Mouse (Mus musculus): ENCODE data around the gene Myt1l. TPM values are rescaled to one million over a fixed set of nuclear protein-coding genes. Genes with fewer than 3 reads are reported as not detected.

Myt1l gene
- polyA plus RNA-seq, 1 experiment from 2014 or later: 3.3 TPM

DNA sequence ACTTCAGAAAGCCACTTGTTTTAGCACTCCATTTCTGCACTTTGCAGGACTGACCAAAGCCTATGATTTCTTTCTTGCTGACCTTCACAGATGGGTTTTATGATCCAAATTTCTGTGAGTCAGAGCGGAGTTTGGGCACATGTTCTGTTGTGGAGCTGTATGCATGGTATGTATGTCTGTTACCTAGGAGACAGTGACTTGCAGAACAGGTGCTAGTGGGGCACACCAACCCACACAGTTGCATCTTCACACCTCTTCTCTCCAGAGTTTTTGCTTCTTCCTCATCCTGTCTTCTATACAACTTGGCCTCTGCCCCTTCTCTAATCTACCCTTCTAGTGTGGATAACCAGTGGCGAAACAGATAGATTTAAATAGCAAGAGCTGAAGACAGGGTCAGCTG is 250.7 kb downstream of the Myt1l start:
- Histone ChIP-seq H3K9me3 (no peaks in the 10 kb centered on the region), H3K36me3 (replicated peaks) (no peaks in the 10 kb centered on the region), H3K4me1 (no peaks in the 10 kb centered on the region), H3K27me3 (ENCODE audit: poor library complexity, severe bottlenecking) (no peaks in the 10 kb centered on the region), H3K4me3 (no peak overlapping the region), H3K27ac (no peak overlapping the region)
- 94% methylated on average over 2 of the region's 2 CpGs for WGBS
- DNase-seq (ENCODE audit: extremely low spot score, low spot score): no peak

DNA sequence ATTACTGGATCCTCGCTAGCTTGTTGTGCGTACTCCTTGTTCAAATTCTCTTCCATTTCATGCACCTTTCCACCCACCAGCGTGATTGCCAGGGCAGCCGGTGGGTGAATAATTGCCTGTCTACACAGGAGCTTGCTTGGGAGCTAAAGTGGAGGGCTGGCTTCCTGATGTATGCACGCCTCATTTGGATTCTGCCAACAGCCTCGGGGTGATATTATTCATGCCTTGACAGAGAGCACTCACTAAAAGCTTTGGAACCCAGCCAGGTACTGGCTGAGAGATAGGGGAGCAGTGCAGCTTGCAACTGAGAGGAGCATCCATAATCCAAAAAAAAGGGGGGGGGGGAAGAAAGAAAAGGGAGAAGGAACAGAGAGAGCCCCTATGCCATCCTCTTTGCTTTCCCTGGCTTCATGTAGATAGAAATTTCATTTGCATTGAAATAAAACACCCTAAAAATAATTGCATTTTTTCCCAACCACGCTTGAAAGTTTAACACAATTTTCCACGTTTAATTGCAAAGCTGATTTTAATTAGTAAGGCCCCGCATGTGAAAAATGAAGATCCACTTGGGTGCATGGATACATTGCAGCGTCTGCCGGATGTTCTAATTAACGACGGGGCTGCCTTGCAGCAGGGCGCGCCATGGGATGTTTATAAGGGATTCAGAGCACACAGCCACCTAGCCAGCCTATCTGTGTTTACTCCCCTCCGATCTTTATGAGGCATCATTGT is 261.3 kb downstream of the Myt1l start:
- WGBS: 69% methylated on average over 16 of the region's 16 CpGs
- Histone ChIP-seq H3K4me1 (peaks cover 13% of the 10 kb centered on the region), H3K4me3 (no peak overlapping the region), H3K27ac (no peak overlapping the region), H3K9me3 (no peaks in the 10 kb centered on the region), H3K36me3 (replicated peaks) (no peaks in the 10 kb centered on the region), H3K27me3 (ENCODE audit: poor library complexity, severe bottlenecking) (no peaks in the 10 kb centered on the region)
- no peak for DNase-seq (ENCODE audit: extremely low spot score, low spot score)

DNA sequence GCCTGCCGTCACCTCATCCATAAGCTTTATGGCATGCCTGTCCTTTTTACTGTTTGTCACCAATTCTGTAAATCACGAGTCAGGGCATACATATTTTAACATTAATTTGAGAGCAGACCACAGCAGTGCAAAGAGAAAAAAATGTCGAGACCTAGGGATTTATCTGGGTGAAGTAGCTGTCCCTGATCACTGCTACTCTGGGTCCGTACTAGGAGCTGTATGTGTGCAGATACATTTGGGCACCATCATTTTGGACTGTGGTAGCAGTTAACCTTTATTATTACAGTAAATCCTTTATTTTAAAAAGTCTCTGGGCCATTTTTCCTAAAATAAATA is 261.8 kb downstream of the Myt1l start:
- no peak for DNase-seq (ENCODE audit: extremely low spot score, low spot score)
- Histone ChIP-seq H3K27ac (no peak overlapping the region), H3K4me1 (peaks cover 15% of the 10 kb centered on the region), H3K4me3 (no peak overlapping the region), H3K27me3 (ENCODE audit: poor library complexity, severe bottlenecking) (no peaks in the 10 kb centered on the region), H3K9me3 (no peaks in the 10 kb centered on the region), H3K36me3 (replicated peaks) (no peaks in the 10 kb centered on the region)
- WGBS: 83% methylated on average over 4 of the region's 4 CpGs

DNA sequence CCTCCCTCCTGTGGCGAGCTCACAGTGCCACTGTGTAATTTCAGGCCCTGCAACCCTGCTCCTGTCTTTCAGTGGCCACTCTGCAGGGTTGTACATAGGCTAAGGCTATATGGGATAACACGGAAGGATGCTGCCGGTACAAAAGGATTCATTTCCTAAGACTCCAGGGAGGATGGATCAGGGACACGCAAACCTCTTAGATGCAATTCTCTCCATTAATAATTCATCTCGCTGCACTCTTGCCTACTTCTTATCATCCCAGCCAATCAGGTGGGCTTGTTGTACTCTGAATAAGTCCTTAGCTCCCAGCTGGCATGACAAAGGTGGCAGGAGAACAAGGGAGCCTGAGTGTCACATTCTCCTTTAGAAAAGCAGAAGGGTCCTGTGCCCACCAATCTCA is 264.8 kb downstream of the Myt1l start:
- no peaks in the 10 kb centered on the region for H3K36me3 ChIP-seq (replicated peaks)
- DNase-seq (ENCODE audit: extremely low spot score, low spot score): no peak
- H3K9me3 ChIP-seq: no peaks in the 10 kb centered on the region
- H3K4me1 ChIP-seq: peaks cover 25% of the 10 kb centered on the region
- H3K27ac ChIP-seq: no peak overlapping the region
- WGBS: 87% methylated on average over 5 of the region's 5 CpGs
- H3K4me3 ChIP-seq: no peak overlapping the region
- no peaks in the 10 kb centered on the region for H3K27me3 ChIP-seq (ENCODE audit: poor library complexity, severe bottlenecking)

DNA sequence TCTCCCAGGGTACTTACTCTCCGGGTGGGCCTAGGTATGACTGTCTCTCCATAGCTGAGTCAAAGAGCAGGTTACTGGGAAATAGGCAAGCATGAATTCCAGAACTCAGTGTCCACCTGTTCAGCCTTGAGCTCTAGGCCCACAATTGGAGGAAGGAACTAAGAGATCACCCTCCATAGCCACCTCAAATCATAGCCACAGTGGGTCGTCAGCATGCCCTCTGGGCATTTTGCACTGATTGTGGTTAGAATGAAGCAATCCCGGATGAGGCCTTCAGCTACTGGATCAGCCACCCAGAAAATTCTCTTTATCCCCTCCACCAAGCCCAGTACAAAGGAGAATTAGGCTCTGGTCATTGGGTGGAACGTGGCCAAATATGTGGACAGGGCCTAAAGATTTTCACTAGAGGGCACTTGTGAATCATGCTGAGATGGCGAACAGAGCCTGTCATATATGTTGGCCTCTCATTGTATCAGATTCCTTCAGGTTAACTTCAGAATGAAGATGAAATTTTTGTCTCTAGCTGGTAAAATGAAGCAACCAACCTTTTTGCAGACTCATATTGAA is 267.0 kb downstream of the Myt1l start:
- H3K27me3 ChIP-seq (ENCODE audit: poor library complexity, severe bottlenecking): no peaks in the 10 kb centered on the region
- H3K4me3 ChIP-seq: no peak overlapping the region
- peaks cover 12% of the 10 kb centered on the region for H3K4me1 ChIP-seq
- no peak for DNase-seq (ENCODE audit: extremely low spot score, low spot score)
- WGBS: 46% methylated on average over 5 of the region's 5 CpGs
- no peaks in the 10 kb centered on the region for H3K36me3 ChIP-seq (replicated peaks)
- no peaks in the 10 kb centered on the region for H3K9me3 ChIP-seq
- 0 out of 2 replicates have a peak overlapping the region, but pooled peaks have one; percentile 8 for H3K27ac ChIP-seq

- peaks cover 12% of the 10 kb centered on the region for H3K4me1 ChIP-seq
- H3K9me3 ChIP-seq: no peaks in the 10 kb centered on the region
- 66% methylated on average over 3 of the region's 3 CpGs for WGBS
- no peak overlapping the region for H3K27ac ChIP-seq
- no peak overlapping the region for H3K4me3 ChIP-seq
- H3K36me3 ChIP-seq (replicated peaks): no peaks in the 10 kb centered on the region
- DNase-seq (ENCODE audit: extremely low spot score, low spot score): no peak
- H3K27me3 ChIP-seq (ENCODE audit: poor library complexity, severe bottlenecking): no peaks in the 10 kb centered on the region
Measured at GRCm38 (mm10) chr12:29798595-29799391, 270.6 kb downstream of the Myt1l start.

DNA sequence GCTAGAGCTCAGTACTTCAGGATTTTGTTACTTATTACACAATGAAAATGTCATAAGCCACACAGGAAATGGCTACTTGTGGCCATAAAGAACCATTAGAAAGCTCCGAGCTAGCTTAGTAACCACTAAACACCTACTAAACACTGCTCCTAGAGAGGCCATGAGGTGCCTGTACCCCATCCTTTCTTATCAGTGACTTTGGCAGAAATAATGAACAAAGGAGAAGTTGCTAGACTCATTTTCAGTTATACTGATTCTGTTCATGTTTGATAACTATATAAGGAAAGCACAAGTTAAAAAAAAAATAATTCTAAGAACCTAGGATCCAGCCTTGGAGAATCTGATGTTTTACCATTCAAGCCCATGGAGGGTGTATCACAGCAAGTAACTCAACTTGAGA is 278.2 kb downstream of the Myt1l start:
- 93% methylated on average over 1 of the region's 1 CpGs for WGBS

GRCm38 (mm10) chr12:29809569-29810185 is 281.5 kb downstream of the Myt1l start:
- 77% methylated on average over 12 of the region's 12 CpGs for WGBS
- H3K27ac ChIP-seq: no peak overlapping the region
- DNase-seq (ENCODE audit: extremely low spot score, low spot score): no peak
- H3K4me3 ChIP-seq: no peak overlapping the region
- H3K27me3 ChIP-seq (ENCODE audit: poor library complexity, severe bottlenecking): no peaks in the 10 kb centered on the region
- H3K36me3 ChIP-seq (replicated peaks): no peaks in the 10 kb centered on the region
- H3K4me1 ChIP-seq: peaks cover 12% of the 10 kb centered on the region
- no peaks in the 10 kb centered on the region for H3K9me3 ChIP-seq

More for the DNA sequence above, 278.2 kb downstream of the Myt1l start:
- H3K36me3 ChIP-seq (replicated peaks): no peaks in the 10 kb centered on the region
- H3K9me3 ChIP-seq: no peaks in the 10 kb centered on the region
- H3K27ac ChIP-seq: no peak overlapping the region
- no peak overlapping the region for H3K4me3 ChIP-seq
- DNase-seq (ENCODE audit: extremely low spot score, low spot score): no peak
- no peaks in the 10 kb centered on the region for H3K27me3 ChIP-seq (ENCODE audit: poor library complexity, severe bottlenecking)
- peaks cover 6% of the 10 kb centered on the region for H3K4me1 ChIP-seq

GRCm38 (mm10) chr12:29815466-29815865 is 287.3 kb downstream of the Myt1l start:
- no peaks in the 10 kb centered on the region for H3K27me3 ChIP-seq (ENCODE audit: poor library complexity, severe bottlenecking)
- H3K4me1 ChIP-seq: peaks cover 15% of the 10 kb centered on the region
- no peak overlapping the region for H3K4me3 ChIP-seq
- no peaks in the 10 kb centered on the region for H3K36me3 ChIP-seq (replicated peaks)
- H3K27ac ChIP-seq: no peak overlapping the region
- no peak for DNase-seq (ENCODE audit: extremely low spot score, low spot score)
- H3K9me3 ChIP-seq: no peaks in the 10 kb centered on the region
- 84% methylated on average over 2 of the region's 2 CpGs for WGBS

GRCm38 (mm10) chr12:29816130-29816529 is 287.9 kb downstream of the Myt1l start:
- Histone ChIP-seq H3K27me3 (ENCODE audit: poor library complexity, severe bottlenecking) (no peaks in the 10 kb centered on the region), H3K36me3 (replicated peaks) (no peaks in the 10 kb centered on the region), H3K27ac (no peak overlapping the region), H3K4me1 (peaks cover 16% of the 10 kb centered on the region), H3K9me3 (no peaks in the 10 kb centered on the region), H3K4me3 (no peak overlapping the region)
- DNase-seq (ENCODE audit: extremely low spot score, low spot score): no peak
- WGBS: 89% methylated on average over 2 of the region's 2 CpGs

DNA sequence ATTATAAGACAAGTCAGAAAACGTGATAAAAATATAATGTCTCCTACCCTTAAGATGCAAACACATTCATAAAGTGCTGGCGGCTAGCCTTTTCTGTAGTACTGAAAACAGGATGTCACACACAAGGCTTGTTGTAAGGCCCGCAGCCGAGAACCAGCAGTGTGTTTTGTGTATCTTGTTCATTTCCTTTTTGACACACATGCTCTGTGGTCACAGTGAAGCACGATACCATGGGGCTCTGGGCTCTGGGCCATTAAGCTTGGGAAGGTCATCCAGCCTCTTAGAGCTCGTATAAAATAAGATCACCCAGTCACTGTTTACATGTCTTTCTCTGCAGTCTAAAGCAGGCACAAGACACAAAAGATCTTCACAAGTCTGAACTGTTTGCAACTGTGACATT is 288.6 kb downstream of the Myt1l start:
- no peak for DNase-seq (ENCODE audit: extremely low spot score, low spot score)
- Histone ChIP-seq H3K4me3 (no peak overlapping the region), H3K27ac (no peak overlapping the region), H3K27me3 (ENCODE audit: poor library complexity, severe bottlenecking) (no peaks in the 10 kb centered on the region), H3K9me3 (no peaks in the 10 kb centered on the region), H3K4me1 (peaks cover 22% of the 10 kb centered on the region), H3K36me3 (replicated peaks) (no peaks in the 10 kb centered on the region)
- 89% methylated on average over 6 of the region's 6 CpGs for WGBS

GRCm38 (mm10) chr12:29822216-29822615 is 294.0 kb downstream of the Myt1l start:
- peaks cover 14% of the 10 kb centered on the region for H3K4me1 ChIP-seq
- 84% methylated on average over 3 of the region's 3 CpGs for WGBS
- no peak overlapping the region for H3K27ac ChIP-seq
- no peak overlapping the region for H3K4me3 ChIP-seq
- no peak for DNase-seq (ENCODE audit: extremely low spot score, low spot score)
- no peaks in the 10 kb centered on the region for H3K27me3 ChIP-seq (ENCODE audit: poor library complexity, severe bottlenecking)
- no peaks in the 10 kb centered on the region for H3K36me3 ChIP-seq (replicated peaks)
- H3K9me3 ChIP-seq: no peaks in the 10 kb centered on the region
